Mouse (Mus musculus) cerebellum, postnatal 25 days (tissue): ENCODE data around the gene Hpn.

Source experiments
- DNase-seq, 2 experiments: peaks; one replicate each; pipeline ENCODE4 v3.0.0; 2021; ENCODE audit warnings: mixed read lengths in 2 of 2

The Hpn gene

DNA sequence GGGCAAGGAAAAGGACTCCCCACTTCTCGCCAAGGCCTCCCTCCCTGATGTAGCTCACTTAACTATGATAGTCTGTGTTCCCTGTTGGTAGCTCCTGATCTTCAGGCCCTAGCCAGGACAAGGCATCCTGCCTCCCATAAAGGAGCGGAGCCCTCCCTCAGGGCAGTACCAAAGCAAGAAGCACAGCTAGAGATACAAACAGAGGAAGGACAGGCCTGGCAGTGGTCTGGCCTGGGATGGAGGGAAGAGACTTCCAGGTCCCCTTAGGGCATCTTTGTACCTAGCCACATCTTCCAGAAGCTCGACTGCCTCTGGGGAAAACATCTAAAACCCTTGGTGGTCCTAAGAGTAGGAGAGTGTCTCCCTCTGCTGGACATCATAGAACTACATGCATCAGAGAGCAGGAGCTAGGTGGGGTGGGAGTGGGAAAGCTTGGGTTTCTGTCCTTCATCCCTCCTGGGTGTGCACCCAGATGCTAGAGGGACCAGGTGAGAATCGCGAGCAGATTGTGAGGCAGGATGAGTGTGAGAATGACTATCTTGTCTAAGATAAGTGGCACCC is 37.1 kb downstream of the Hpn start:
- peak; percentile 57 to 59 for DNase-seq

- no peak for DNase-seq
Measured at GRCm38 (mm10) chr7:31077470-31077869, 37.6 kb downstream of the Hpn start.

GRCm38 (mm10) chr7:31076492-31076891 is 38.6 kb downstream of the Hpn start, which contains the start of gene Fxyd3:
Gene Fxyd3, minus strand, starts transcription at chr7:31076704.
- no peak for DNase-seq

DNA sequence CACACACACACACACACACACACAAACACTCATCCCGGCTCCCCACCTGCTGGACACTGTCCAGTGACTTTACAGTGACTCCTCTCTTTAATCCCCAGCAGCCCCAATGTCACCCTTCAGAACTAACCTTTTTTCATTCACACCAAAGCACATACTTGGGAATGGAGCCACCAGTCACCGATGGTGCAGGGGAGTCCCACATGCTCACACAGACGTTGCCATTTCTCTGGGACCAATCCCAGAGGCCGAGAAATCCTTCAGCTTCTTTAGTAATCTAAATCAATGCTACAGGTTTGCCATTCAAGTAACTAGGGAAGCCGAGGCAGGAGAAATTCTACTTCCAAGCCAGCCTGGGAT is 40.4 kb downstream of the Hpn start:
- DNase-seq: peak in 1 of 2 experiments; percentile 52

GRCm38 (mm10) chr7:31074061-31074712 is 40.9 kb downstream of the Hpn start:
- DNase-seq: peak; percentile 52 to 53

- DNase-seq: no peak
Measured at GRCm38 (mm10) chr7:31073546-31073945, 41.5 kb downstream of the Hpn start.

- peak; percentile 54 to 73 for DNase-seq
Measured at GRCm38 (mm10) chr7:31072326-31072725, 42.8 kb downstream of the Hpn start.

- DNase-seq: peak; percentile 56 to 64
Measured at GRCm38 (mm10) chr7:31070324-31070723, 44.8 kb downstream of the Hpn start.

GRCm38 (mm10) chr7:31069491-31069890 is 45.6 kb downstream of the Hpn start:
- DNase-seq: peak; percentile 55 to 72

GRCm38 (mm10) chr7:31067836-31068235 is 47.3 kb downstream of the Hpn start:
- DNase-seq: peak in 1 of 2 experiments; percentile 57

DNA sequence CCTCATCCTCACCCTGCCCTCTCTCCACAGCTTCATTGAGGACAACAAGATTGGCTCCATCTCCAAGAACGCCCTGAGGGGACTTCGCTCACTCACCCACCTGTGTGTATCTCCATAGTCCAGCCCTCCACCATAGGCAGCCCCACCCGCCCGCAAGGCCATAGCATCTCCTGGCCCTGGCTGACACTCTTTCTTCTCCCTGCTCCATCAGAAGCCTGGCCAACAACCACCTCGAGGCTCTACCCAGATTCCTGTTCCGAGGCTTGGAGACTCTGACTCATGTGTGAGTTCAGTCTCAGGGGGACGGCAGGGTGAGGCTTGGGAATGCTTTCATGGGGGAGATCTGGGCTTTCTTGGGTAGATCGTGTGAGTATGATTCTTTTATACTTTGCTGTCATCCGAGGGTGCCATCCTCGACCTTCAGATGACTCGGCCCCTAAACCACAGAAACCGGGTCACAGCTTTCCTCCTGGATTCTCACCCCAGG is 52.0 kb downstream of the Hpn start:
- DNase-seq: no peak

DNA sequence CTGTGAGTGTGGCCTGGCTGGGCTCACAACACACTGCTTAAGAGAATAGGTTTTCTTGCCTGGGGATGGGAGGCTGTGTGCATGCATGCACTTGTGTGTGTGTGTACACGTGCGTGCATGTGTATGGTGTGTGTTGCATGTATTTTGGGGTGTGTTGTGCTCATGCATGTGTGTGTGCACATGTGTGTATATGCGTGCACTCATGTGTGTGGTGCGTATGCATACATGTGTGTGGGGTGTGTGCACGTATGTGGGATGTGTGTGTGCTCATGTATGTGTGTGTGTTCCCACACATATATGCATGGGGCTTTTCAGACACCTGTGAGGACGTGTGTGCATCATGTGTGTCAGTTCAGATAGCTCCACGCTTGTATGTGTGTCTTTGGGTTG is 54.5 kb downstream of the Hpn start:
- DNase-seq: no peak

DNA sequence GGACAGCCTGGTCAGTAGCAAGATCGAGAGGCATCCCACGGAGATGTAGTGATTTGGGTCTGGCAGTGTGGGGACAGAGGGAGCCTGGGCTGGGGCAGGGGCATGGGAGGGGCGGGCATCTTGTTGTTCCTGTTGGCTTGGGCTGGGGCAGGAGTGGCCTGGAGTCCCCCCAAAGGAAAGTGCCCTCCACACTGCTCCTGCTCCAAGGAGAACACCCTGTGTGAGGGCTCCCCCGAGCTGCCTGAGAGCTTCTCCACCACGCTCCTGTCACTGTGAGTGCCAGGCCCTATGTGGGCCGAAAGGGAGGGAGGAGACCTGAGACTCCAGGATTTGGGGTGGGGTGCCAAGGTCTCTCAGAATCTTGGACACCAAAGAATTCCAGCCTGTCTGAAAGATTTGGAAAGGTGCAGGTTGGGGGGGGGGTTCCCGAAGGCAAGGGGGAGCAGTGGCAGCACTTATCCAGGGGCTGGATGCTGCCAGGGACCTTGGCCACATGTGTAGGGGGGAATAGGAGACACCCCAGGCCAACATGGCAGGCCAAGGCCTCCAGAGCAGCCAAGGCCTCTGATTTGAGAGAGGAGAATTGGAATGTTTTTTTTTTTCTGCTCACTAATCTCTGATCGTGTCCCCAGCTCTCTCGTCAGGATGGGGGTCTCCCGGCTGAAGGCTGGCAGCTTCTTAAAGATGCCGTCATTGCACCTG is 55.0 kb downstream of the Hpn start:
- DNase-seq: no peak

- DNase-seq: peak; percentile 91 to 92
Measured at GRCm38 (mm10) chr7:31059108-31059507, 56.0 kb downstream of the Hpn start, which contains the start of gene Lgi4. Gene Lgi4, plus strand, starts transcription at chr7:31059342.

DNA sequence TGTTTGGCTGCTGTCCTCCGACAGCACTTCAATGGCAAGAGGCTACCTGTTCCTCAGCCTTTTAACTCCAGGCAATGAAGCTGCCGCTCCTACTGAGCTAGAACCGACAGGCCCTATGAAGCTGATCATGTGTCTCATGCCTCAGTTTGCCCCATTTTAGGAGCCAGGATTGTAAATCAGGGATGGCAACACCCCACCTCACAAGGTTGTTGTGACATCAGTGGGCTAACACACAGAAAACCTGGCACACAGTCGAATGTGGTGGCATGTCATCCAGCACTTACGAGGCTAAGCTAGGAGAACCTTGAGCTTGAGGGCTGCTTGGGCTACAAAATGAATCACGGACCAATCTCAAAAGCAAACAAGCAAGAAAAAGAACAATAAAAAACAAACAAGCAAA is 56.9 kb downstream of the Hpn start:
- no peak for DNase-seq

DNA sequence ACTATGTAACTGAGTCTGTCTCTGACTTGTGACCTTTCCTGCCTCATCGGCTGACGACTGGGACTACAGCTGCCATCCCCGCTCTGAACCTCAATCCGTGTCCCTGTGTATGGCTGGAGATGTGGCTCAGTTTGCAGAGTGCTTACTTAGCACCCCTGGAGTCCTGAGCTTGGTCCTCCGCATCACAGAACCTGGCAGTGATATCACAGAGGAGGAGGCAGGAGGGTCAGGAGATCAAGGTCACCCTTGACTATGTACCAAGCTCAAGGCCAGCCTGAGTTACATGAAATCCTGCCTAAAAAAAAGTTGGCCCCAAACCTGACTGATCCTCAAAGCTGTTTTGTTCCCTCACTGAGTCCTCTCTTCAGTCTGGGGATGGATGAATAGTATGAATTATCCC is 57.4 kb downstream of the Hpn start:
- DNase-seq: no peak

- DNase-seq: no peak
Measured at GRCm38 (mm10) chr7:31057071-31057470, 58.0 kb downstream of the Hpn start, which contains the start of gene Fxyd1. Gene Fxyd1, minus strand, starts transcription at chr7:31057199.

- DNase-seq: no peak
Measured at GRCm38 (mm10) chr7:31056448-31056847, 58.6 kb downstream of the Hpn start.

- DNase-seq: no peak
Measured at GRCm38 (mm10) chr7:31055883-31056282, 59.2 kb downstream of the Hpn start.

DNA sequence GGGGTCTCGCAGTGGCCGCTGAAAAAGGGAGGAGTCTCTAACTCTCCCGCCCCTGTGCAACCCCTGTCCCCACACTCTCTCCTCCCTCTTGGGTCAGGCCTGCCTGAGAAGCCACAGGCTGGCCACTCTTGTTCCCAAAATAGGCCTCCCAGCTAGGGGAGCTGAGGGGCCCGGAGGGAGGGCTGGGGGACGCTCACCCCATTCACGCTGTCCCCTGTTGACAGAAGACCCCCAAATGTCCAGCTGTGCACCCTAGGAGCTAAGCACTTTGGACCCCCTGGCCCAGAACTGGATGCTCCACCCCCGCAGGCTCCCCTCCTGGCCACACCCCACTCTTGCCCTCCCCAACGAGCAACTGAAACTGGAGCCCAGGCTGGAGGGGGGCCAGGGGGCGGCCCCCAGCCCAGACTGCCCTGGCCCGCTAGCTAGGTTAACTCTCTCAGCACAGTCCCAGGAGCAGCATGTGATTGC is 59.7 kb downstream of the Hpn start:
- DNase-seq: peak in 1 of 2 experiments; percentile 61

GRCm38 (mm10) chr7:31054661-31055320 is 60.3 kb downstream of the Hpn start:
- DNase-seq: no peak

DNA sequence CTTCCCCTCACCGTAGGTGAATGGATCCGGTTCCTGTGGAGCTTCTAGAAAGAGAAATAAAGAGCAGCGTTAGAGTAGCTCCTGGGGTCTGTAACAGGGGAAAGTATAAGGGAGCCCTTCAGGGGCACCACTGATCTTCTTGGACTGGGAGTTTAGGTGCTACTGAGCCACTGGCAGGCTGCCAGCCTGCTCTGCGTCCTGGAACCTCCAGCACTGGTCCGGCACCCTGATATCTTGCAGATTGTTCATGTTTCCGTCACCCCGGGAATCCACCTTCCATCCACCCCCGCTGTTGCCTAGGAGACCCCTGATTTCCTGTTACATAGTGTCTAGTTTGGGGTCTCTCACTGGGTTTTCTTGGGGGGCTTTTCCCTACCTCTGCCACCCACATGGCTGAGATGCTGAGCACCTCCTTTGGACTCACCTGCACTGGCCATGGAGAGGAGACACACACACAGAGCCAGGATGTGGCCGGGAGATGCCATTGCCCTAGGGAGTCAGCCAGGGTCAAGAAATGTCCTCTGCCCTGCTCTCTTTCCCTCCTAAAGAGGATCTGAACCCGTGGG is 61.1 kb downstream of the Hpn start:
- peak; percentile 61 to 72 for DNase-seq
